Mouse (Mus musculus): ENCODE measurements around the gene Slc6a16.

Gene Slc6a16

GRCm38 (mm10) chr7:45216442-45217183 lies 24.3 kb upstream of the Slc6a16 start:
- peak; percentile 77 to 84 for DNase-seq (ENCODE audit: low spot score in 2 of 2)

GRCm38 (mm10) chr7:45221680-45222079 lies 19.2 kb upstream of the Slc6a16 start:
- DNase-seq (ENCODE audit: low spot score in 2 of 2), result no peak

- DNase-seq (ENCODE audit: low spot score in 2 of 2), result no peak
Measured at GRCm38 (mm10) chr7:45224826-45225225, 16.1 kb upstream of the Slc6a16 start.

GRCm38 (mm10) chr7:45226421-45226820 lies 14.5 kb upstream of the Slc6a16 start:
- no peak for DNase-seq (ENCODE audit: low spot score in 2 of 2)

GRCm38 (mm10) chr7:45228548-45228947 lies 12.3 kb upstream of the Slc6a16 start:
- DNase-seq (ENCODE audit: low spot score in 2 of 2), result no peak

GRCm38 (mm10) chr7:45229046-45229445 lies 11.8 kb upstream of the Slc6a16 start:
- no peak for DNase-seq (ENCODE audit: low spot score in 2 of 2)

GRCm38 (mm10) chr7:45229459-45230203 lies 11.3 kb upstream of the Slc6a16 start:
- no peak for DNase-seq (ENCODE audit: low spot score in 2 of 2)

- DNase-seq (ENCODE audit: low spot score in 2 of 2), result no peak
Measured at GRCm38 (mm10) chr7:45231192-45231591, 9.7 kb upstream of the Slc6a16 start.

GRCm38 (mm10) chr7:45231941-45232340 lies 8.9 kb upstream of the Slc6a16 start:
- no peak for DNase-seq (ENCODE audit: low spot score in 2 of 2)

GRCm38 (mm10) chr7:45232716-45233465 lies 8.0 kb upstream of the Slc6a16 start:
- DNase-seq (ENCODE audit: low spot score in 2 of 2), result no peak

- DNase-seq (ENCODE audit: low spot score in 2 of 2), result no peak
Measured at GRCm38 (mm10) chr7:45233580-45234332, 7.1 kb upstream of the Slc6a16 start.

- no peak for DNase-seq (ENCODE audit: low spot score in 2 of 2)
Measured at GRCm38 (mm10) chr7:45234333-45234841, 6.5 kb upstream of the Slc6a16 start.

- DNase-seq (ENCODE audit: low spot score in 2 of 2), result peak in 1 of 2 experiments; percentile 47
Measured at GRCm38 (mm10) chr7:45234922-45235571, 5.8 kb upstream of the Slc6a16 start.

GRCm38 (mm10) chr7:45235656-45236180 lies 5.2 kb upstream of the Slc6a16 start:
- DNase-seq (ENCODE audit: low spot score in 2 of 2), result no peak

GRCm38 (mm10) chr7:45237747-45238699 lies 2.9 kb upstream of the Slc6a16 start:
- DNase-seq (ENCODE audit: low spot score in 2 of 2), result no peak

GRCm38 (mm10) chr7:45238723-45239496 lies 2.0 kb upstream of the Slc6a16 start, which contains the start of gene Cd37:
TSS of gene Cd37 (minus strand) at chr7:45239115.
- no peak for DNase-seq (ENCODE audit: low spot score in 2 of 2)

- no peak for DNase-seq (ENCODE audit: low spot score in 2 of 2)
Measured at GRCm38 (mm10) chr7:45240109-45240508, 776 bp upstream of the Slc6a16 start.

- DNase-seq (ENCODE audit: low spot score in 2 of 2), result no peak
Measured at GRCm38 (mm10) chr7:45241389-45241749, 484 bp downstream of the Slc6a16 start.

- no peak for DNase-seq (ENCODE audit: low spot score in 2 of 2)
Measured at GRCm38 (mm10) chr7:45247666-45248065, 6.8 kb downstream of the Slc6a16 start.

Measured in urinary bladder, postnatal 4 days (tissue).